Mouse (Mus musculus) embryonic facial prominence, embryonic 12.5 days (tissue): ENCODE results near the gene Nup62. TPM values are rescaled to one million over a fixed set of nuclear protein-coding genes. Genes with fewer than 3 reads are reported as not detected.
A peak's percentile ranks its signal among the peaks of the same experiment; 100 is the strongest.

Source experiments
- ATAC-seq: fragments of 200-750 bp; cut with Nextera tagmentation; 2 replicates; pipeline ENCODE4 v1.8.0; 2017; ENCODE audit not compliant: insufficient number of reproducible peaks, insufficient read depth, low FRiP score, low TSS enrichment
- H3K27ac ChIP-seq: fragments of 300-500 bp; sonication (generic); 2 replicates; pipeline ENCODE4 v1.5.1; 2016; ENCODE audit warnings: mild to moderate bottlenecking
- H3K27me3 ChIP-seq: fragments of 300-500 bp; sonication (generic); 2 replicates; pipeline ENCODE4 v1.6.1; 2016; ENCODE audit warnings: mild to moderate bottlenecking, moderate library complexity
- H3K36me3 ChIP-seq: fragments of 300-500 bp; sonication (generic); 2 replicates; pipeline ENCODE4 v1.6.1; 2016; ENCODE audit warnings: mild to moderate bottlenecking
- H3K4me1 ChIP-seq: fragments of 300-500 bp; sonication (generic); 2 replicates; pipeline ENCODE4 v1.6.1; 2016
- H3K4me2 ChIP-seq: fragments of 300-500 bp; sonication (generic); replicated peaks from 2 replicates; pipeline ENCODE4 v1.6.1; 2016; ENCODE audit warnings: mild to moderate bottlenecking, moderate library complexity
- H3K4me3 ChIP-seq: fragments of 300-500 bp; sonication (generic); 2 replicates; pipeline ENCODE4 v1.5.1; 2016; ENCODE audit warnings: mild to moderate bottlenecking
- H3K9ac ChIP-seq: fragments of 300-500 bp; sonication (generic); 2 replicates; pipeline ENCODE4 v1.6.1; 2016; ENCODE audit warnings: mild to moderate bottlenecking, moderate library complexity
- H3K9me3 ChIP-seq: fragments of 300-500 bp; sonication (generic); 2 replicates; pipeline ENCODE4 v1.6.1; 2016; ENCODE audit warnings: mild to moderate bottlenecking, moderate library complexity
- WGBS: fragments of 180-500 bp; shearing (Covaris S2); methylation state at CpG from one replicate; pipeline ENCODE4 v1.1.7; 2016; 5-methylcytosine and 5-hydroxymethylcytosine counted together
- polyA plus RNA-seq: library from polyadenylated mRNA; unstranded; fragments of >200 nt; fragmentation: Nextera tagmentation; extraction: Ambion mirVana; gene quantifications from 2 replicates; pipeline ENCODE4 v1.2.1, GENCODE M21; 2016

The Nup62 gene
- polyA plus RNA-seq, 1 experiment from 2014 or later = 104 TPM

- H3K4me2 ChIP-seq = peak overlapping the region; percentile 57
- peaks cover 37% of the 10 kb centered on the region for H3K36me3 ChIP-seq
- WGBS = 23% methylated on average over 11 of the region's 11 CpGs
- H3K4me1 ChIP-seq = peaks cover 19% of the 10 kb centered on the region
- H3K27me3 ChIP-seq = peaks cover 33% of the 10 kb centered on the region
- ATAC-seq = no peak
- H3K9ac ChIP-seq = peak overlapping the region; percentile 43; the same call in 1 of the 2 replicates
- H3K9me3 ChIP-seq = no peaks in the 10 kb centered on the region
- H3K4me3 ChIP-seq = peak overlapping the region; percentile 25
- H3K27ac ChIP-seq = no peak overlapping the region
Observed at GRCm38 (mm10) chr7:44839171-44839490, 23.2 kb downstream of the Nup62 start.

- Histone ChIP-seq H3K9me3 (no peaks in the 10 kb centered on the region), H3K4me2 (peak overlapping the region; percentile 57), H3K27ac (no peak overlapping the region), H3K9ac (peak overlapping the region; percentile 43), H3K4me3 (peak overlapping the region; percentile 25), H3K4me1 (peaks cover 19% of the 10 kb centered on the region), H3K36me3 (peaks cover 41% of the 10 kb centered on the region), H3K27me3 (peaks cover 33% of the 10 kb centered on the region)
- peak; percentile 42; the same call in 1 of the 2 replicates for ATAC-seq
- 2% methylated on average over 58 of the region's 58 CpGs for WGBS
Observed at GRCm38 (mm10) chr7:44839491-44840191, 23.8 kb downstream of the Nup62 start.

GRCm38 (mm10) chr7:44840426-44840825 is 24.5 kb downstream of the Nup62 start:
- Histone ChIP-seq H3K9me3 (no peaks in the 10 kb centered on the region), H3K4me2 (peak overlapping the region; percentile 57; the same call in 1 of the 2 replicates), H3K36me3 (peaks cover 49% of the 10 kb centered on the region), H3K9ac (no peak overlapping the region), H3K27me3 (peaks cover 33% of the 10 kb centered on the region), H3K27ac (no peak overlapping the region), H3K4me3 (no peak overlapping the region), H3K4me1 (peaks cover 19% of the 10 kb centered on the region)
- no peak for ATAC-seq
- 56% methylated on average over 14 of the region's 14 CpGs for WGBS

GRCm38 (mm10) chr7:44841825-44842463 is 26.1 kb downstream of the Nup62 start:
- no peak overlapping the region for H3K4me2 ChIP-seq
- H3K9ac ChIP-seq = no peak overlapping the region
- peaks cover 64% of the 10 kb centered on the region for H3K36me3 ChIP-seq
- peaks cover 33% of the 10 kb centered on the region for H3K27me3 ChIP-seq
- no peak overlapping the region for H3K4me3 ChIP-seq
- no peak overlapping the region for H3K27ac ChIP-seq
- H3K4me1 ChIP-seq = peaks cover 14% of the 10 kb centered on the region
- 92% methylated on average over 8 of the region's 8 CpGs for WGBS
- H3K9me3 ChIP-seq = no peaks in the 10 kb centered on the region
- ATAC-seq = no peak

GRCm38 (mm10) chr7:44845006-44845405 is 29.1 kb downstream of the Nup62 start:
- Histone ChIP-seq H3K4me2 (no peak overlapping the region), H3K27me3 (peaks cover 17% of the 10 kb centered on the region), H3K4me1 (peaks cover 13% of the 10 kb centered on the region), H3K36me3 (peaks cover 64% of the 10 kb centered on the region), H3K4me3 (no peak overlapping the region), H3K9ac (no peak overlapping the region), H3K27ac (no peak overlapping the region), H3K9me3 (no peaks in the 10 kb centered on the region)
- no peak for ATAC-seq
- WGBS = 88% methylated on average over 10 of the region's 10 CpGs

GRCm38 (mm10) chr7:44846804-44847203 is 30.9 kb downstream of the Nup62 start:
- no peak overlapping the region for H3K9ac ChIP-seq
- WGBS = 90% methylated on average over 7 of the region's 7 CpGs
- no peak overlapping the region for H3K4me2 ChIP-seq
- H3K36me3 ChIP-seq = peaks cover 55% of the 10 kb centered on the region
- no peak overlapping the region for H3K27ac ChIP-seq
- H3K4me3 ChIP-seq = no peak overlapping the region
- no peak for ATAC-seq
- peaks cover 17% of the 10 kb centered on the region for H3K4me1 ChIP-seq
- no peaks in the 10 kb centered on the region for H3K9me3 ChIP-seq
- no peaks in the 10 kb centered on the region for H3K27me3 ChIP-seq

GRCm38 (mm10) chr7:44847772-44848171 is 31.9 kb downstream of the Nup62 start:
- Histone ChIP-seq H3K4me3 (peak overlapping the region; percentile 77), H3K27ac (no peak overlapping the region), H3K9me3 (no peaks in the 10 kb centered on the region), H3K36me3 (peaks cover 51% of the 10 kb centered on the region), H3K9ac (peak overlapping the region; percentile 43), H3K27me3 (no peaks in the 10 kb centered on the region), H3K4me1 (peaks cover 22% of the 10 kb centered on the region), H3K4me2 (peak overlapping the region; percentile 85)
- WGBS = 84% methylated on average over 5 of the region's 5 CpGs
- no peak for ATAC-seq

- H3K9me3 ChIP-seq = no peaks in the 10 kb centered on the region
- H3K4me1 ChIP-seq = peaks cover 26% of the 10 kb centered on the region
- ATAC-seq = peak; percentile 79
- peak within 1 kb of the TSS; percentile 96 for H3K27ac ChIP-seq
- WGBS = under 1% methylated on average over 54 of the region's 54 CpGs
- peak within 1 kb of the TSS; percentile 81 for H3K9ac ChIP-seq
- peaks cover 44% of the 10 kb centered on the region for H3K36me3 ChIP-seq
- H3K27me3 ChIP-seq = no peaks in the 10 kb centered on the region
- peak within 1 kb of the TSS; percentile 77 for H3K4me3 ChIP-seq
- H3K4me2 ChIP-seq = peak within 1 kb of the TSS; percentile 85
Observed at GRCm38 (mm10) chr7:44848561-44849415, 32.9 kb downstream of the Nup62 start, which contains the start of the genes Akt1s1 and Tbc1d17. Akt1s1 (plus strand) TSS chr7:44848991. Tbc1d17 (minus strand) TSS chr7:44849079.

GRCm38 (mm10) chr7:44849416-44850111 is 33.7 kb downstream of the Nup62 start:
- no peaks in the 10 kb centered on the region for H3K27me3 ChIP-seq
- H3K9me3 ChIP-seq = no peaks in the 10 kb centered on the region
- H3K4me1 ChIP-seq = peaks cover 31% of the 10 kb centered on the region
- H3K36me3 ChIP-seq = peaks cover 36% of the 10 kb centered on the region
- H3K4me3 ChIP-seq = peak overlapping the region; percentile 77
- peak; percentile 65 for ATAC-seq
- WGBS = under 1% methylated on average over 41 of the region's 41 CpGs
- peak overlapping the region; percentile 96 for H3K27ac ChIP-seq
- H3K9ac ChIP-seq = peak overlapping the region; percentile 81
- H3K4me2 ChIP-seq = peak overlapping the region; percentile 85

- H3K4me2 ChIP-seq = peak overlapping the region; percentile 85
- H3K36me3 ChIP-seq = peaks cover 31% of the 10 kb centered on the region
- peak; percentile 22 for ATAC-seq
- H3K4me3 ChIP-seq = peak overlapping the region; percentile 77
- WGBS = under 1% methylated on average over 33 of the region's 33 CpGs
- H3K9ac ChIP-seq = peak overlapping the region; percentile 81
- H3K27me3 ChIP-seq = no peaks in the 10 kb centered on the region
- no peaks in the 10 kb centered on the region for H3K9me3 ChIP-seq
- H3K4me1 ChIP-seq = peaks cover 32% of the 10 kb centered on the region
- peak overlapping the region; percentile 96 for H3K27ac ChIP-seq
Observed at GRCm38 (mm10) chr7:44850146-44850545, 34.3 kb downstream of the Nup62 start.
